Mouse (Mus musculus) limb, embryonic 10.5 days (tissue): ENCODE results near the gene Gnb4. TPM values are rescaled to one million over a fixed set of nuclear protein-coding genes. Genes with fewer than 3 reads are reported as not detected.

Experiments
- DNase-seq: peaks from one replicate; pipeline ENCODE4 v3.0.0-alpha.2; 2017; ENCODE audit warnings: low spot score
- H3K27ac ChIP-seq: fragments of 300-500 bp; sonication (generic); 2 replicates; pipeline ENCODE4 v1.5.1; 2016; ENCODE audit warnings: mild to moderate bottlenecking
- H3K27me3 ChIP-seq: fragments of 300-500 bp; sonication (generic); 2 replicates; pipeline ENCODE4 v1.6.1; 2016; ENCODE audit warnings: low read depth, mild to moderate bottlenecking; ENCODE audit not compliant: poor library complexity, severe bottlenecking
- H3K36me3 ChIP-seq: fragments of 300-500 bp; sonication (generic); 2 replicates; pipeline ENCODE4 v1.6.1; 2016; ENCODE audit warnings: mild to moderate bottlenecking, moderate library complexity
- H3K4me1 ChIP-seq: fragments of 300-500 bp; sonication (generic); 2 replicates; pipeline ENCODE4 v1.6.1; 2016
- H3K4me3 ChIP-seq: fragments of 300-500 bp; sonication (generic); 2 replicates; pipeline ENCODE4 v1.5.1; 2016; ENCODE audit warnings: mild to moderate bottlenecking, moderate library complexity
- H3K9me3 ChIP-seq: fragments of 300-500 bp; sonication (generic); replicated peaks from 2 replicates; pipeline ENCODE4 v1.6.1; 2016; ENCODE audit warnings: mild to moderate bottlenecking
- WGBS: fragments of 180-500 bp; shearing (Covaris S2); methylation state at CpG from one replicate; pipeline ENCODE4 v1.1.7; 2016; 5-methylcytosine and 5-hydroxymethylcytosine counted together
- polyA plus RNA-seq: library from polyadenylated mRNA; unstranded; fragments of >200 nt; fragmentation: Nextera tagmentation; extraction: Ambion mirVana; gene quantifications from 2 replicates; pipeline ENCODE4 v1.2.1, GENCODE M21; 2016

The Gnb4 gene
- polyA plus RNA-seq, 1 experiment from 2014 or later = 35.9 TPM

DNA sequence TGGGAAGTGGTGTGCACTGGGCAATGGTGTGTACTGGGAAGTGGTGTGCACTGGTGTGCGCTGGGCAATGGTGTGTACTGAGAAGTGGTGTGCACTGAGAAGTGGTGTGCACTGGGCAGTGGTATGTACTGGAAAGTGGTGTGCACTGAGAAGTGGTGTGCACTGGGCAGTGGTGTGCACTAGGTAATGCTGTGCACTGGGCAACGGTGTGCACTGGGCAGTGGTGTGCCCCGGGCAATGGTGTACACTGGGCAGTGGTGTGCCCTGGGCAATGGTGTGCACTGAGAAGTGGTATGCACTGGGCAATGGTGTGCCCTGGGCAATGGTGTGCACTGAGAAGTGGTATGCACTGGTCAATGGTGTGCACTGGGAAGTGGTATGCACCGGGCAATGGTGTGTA lies 7.2 kb downstream of the Gnb4 start:
- H3K9me3 ChIP-seq = no peaks in the 10 kb centered on the region
- no peak overlapping the region for H3K27ac ChIP-seq
- 0 out of 2 replicates have a peak, but pooled peaks cover 6% of the 10 kb centered on the region for H3K36me3 ChIP-seq
- H3K4me3 ChIP-seq = no peak overlapping the region
- 97% methylated on average over 4 of the region's 4 CpGs for WGBS
- DNase-seq = no peak
- no peaks in the 10 kb centered on the region for H3K4me1 ChIP-seq
- H3K27me3 ChIP-seq = no peaks in the 10 kb centered on the region

DNA sequence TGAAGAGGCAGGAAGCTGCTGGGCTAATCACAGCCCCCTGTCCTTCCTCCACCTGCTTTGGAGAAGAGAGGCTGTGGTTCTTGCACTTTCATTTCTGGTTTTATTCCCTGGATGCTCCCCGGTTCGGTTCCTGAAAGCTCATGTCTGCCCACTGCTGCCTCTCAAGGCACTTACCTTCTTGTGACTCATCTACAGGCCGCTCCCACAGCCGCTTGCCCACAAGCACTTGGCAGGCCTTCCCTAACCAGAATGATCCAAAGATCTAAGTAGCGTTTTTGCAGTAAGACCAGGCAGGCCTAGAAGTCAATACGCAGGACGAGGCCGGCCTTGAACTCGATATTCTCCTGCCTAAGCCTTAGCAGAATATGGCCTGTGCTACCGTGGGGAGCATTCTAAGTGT lies 15.3 kb downstream of the Gnb4 start:
- Histone ChIP-seq H3K9me3 (no peaks in the 10 kb centered on the region), H3K27me3 (no peaks in the 10 kb centered on the region), H3K36me3 (no peaks in the 10 kb centered on the region), H3K4me3 (no peak overlapping the region), H3K27ac (no peak overlapping the region), H3K4me1 (no peaks in the 10 kb centered on the region)
- 92% methylated on average over 10 of the region's 10 CpGs for WGBS
- DNase-seq = no peak

GRCm38 (mm10) chr3:32599328-32599727 lies 17.1 kb downstream of the Gnb4 start:
- no peak overlapping the region for H3K4me3 ChIP-seq
- no peaks in the 10 kb centered on the region for H3K4me1 ChIP-seq
- no peaks in the 10 kb centered on the region for H3K36me3 ChIP-seq
- 61% methylated on average over 3 of the region's 3 CpGs for WGBS
- DNase-seq = no peak
- H3K27me3 ChIP-seq = no peaks in the 10 kb centered on the region
- no peaks in the 10 kb centered on the region for H3K9me3 ChIP-seq
- H3K27ac ChIP-seq = no peak overlapping the region

- Histone ChIP-seq H3K27ac (no peak overlapping the region), H3K4me3 (no peak overlapping the region), H3K27me3 (no peaks in the 10 kb centered on the region), H3K9me3 (no peaks in the 10 kb centered on the region), H3K4me1 (no peaks in the 10 kb centered on the region), H3K36me3 (peaks cover 4% of the 10 kb centered on the region; the same call in 1 of the 2 replicates)
- 42% methylated on average over 4 of the region's 4 CpGs for WGBS
- no peak for DNase-seq
These were observed 21.3 kb downstream of the Gnb4 start for GRCm38 (mm10) chr3:32595080-32595479.

DNA sequence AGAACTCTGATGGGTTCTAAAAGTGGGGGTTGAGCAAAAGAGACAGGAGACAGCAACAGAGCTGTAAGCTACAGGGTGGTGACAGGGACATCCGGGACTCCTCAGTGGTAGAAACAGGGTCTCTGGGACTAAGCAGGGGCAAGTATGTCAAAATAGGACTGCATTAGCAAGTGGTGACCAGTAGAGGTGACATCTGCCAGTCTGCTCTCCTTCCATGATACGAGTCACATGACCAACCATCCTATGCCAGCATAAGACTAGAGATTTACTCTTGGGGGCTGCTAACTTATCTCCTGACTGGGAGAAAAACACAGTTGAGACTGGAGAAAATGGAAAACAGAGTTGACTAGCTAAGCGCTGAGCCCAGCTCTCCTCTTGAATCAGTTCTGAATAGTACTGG lies 30.1 kb downstream of the Gnb4 start:
- Histone ChIP-seq H3K4me1 (no peaks in the 10 kb centered on the region), H3K27ac (no peak overlapping the region), H3K36me3 (peaks cover 60% of the 10 kb centered on the region), H3K4me3 (no peak overlapping the region), H3K27me3 (no peaks in the 10 kb centered on the region), H3K9me3 (no peaks in the 10 kb centered on the region)
- 93% methylated on average over 3 of the region's 3 CpGs for WGBS
- DNase-seq = no peak

- H3K27me3 ChIP-seq = no peaks in the 10 kb centered on the region
- no peak overlapping the region for H3K27ac ChIP-seq
- peaks cover 49% of the 10 kb centered on the region for H3K36me3 ChIP-seq
- no peaks in the 10 kb centered on the region for H3K9me3 ChIP-seq
- no peak for DNase-seq
- H3K4me3 ChIP-seq = no peak overlapping the region
- no peaks in the 10 kb centered on the region for H3K4me1 ChIP-seq
- WGBS = 91% methylated on average over 4 of the region's 4 CpGs
These were observed 32.9 kb downstream of the Gnb4 start for GRCm38 (mm10) chr3:32583489-32583888.

DNA sequence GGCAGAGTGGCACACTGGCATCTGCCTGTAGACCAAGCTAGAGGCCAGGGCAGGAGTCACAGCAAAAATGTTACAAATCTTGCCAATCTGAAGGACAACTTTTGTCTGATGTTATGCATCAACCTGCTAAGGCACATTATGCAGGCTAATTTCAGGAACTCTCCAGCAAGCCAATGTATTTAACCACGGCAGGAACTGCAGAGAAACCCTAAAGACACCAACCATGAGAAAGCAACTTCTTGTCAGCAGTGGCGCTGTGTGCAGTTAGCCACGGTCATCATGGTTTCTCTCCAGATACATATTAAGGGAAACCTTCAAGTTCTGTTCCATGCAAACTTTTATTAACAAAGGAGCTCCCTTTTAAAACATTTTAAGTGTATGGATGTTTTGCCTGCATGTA lies 34.5 kb downstream of the Gnb4 start:
- Histone ChIP-seq H3K4me3 (no peak overlapping the region), H3K36me3 (peaks cover 49% of the 10 kb centered on the region), H3K27me3 (no peaks in the 10 kb centered on the region), H3K9me3 (no peaks in the 10 kb centered on the region), H3K27ac (no peak overlapping the region), H3K4me1 (no peaks in the 10 kb centered on the region)
- DNase-seq = no peak
- 88% methylated on average over 3 of the region's 3 CpGs for WGBS

DNA sequence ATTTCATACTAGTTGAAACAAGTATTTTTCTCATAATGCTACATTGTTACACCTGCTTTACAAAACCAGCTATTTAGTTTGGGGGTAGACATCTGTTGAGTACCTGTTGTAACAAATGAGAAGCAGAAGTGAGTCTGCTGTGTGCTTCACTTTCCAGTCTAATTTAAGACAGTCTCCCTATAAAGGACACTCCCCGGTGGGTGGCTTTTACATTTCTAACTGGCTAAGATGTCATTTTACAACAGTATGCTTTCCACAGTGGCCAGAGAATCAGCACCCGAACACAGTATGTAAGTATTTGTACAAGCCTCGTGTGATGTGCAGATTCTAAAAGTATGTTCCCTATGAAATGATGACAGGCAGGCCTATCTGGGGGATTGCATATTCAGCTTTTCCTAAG lies 35.6 kb downstream of the Gnb4 start:
- no peaks in the 10 kb centered on the region for H3K27me3 ChIP-seq
- H3K27ac ChIP-seq = no peak overlapping the region
- H3K4me1 ChIP-seq = no peaks in the 10 kb centered on the region
- peaks cover 56% of the 10 kb centered on the region for H3K36me3 ChIP-seq
- no peaks in the 10 kb centered on the region for H3K9me3 ChIP-seq
- no peak overlapping the region for H3K4me3 ChIP-seq
- DNase-seq = no peak
- WGBS = 91% methylated on average over 3 of the region's 3 CpGs

DNA sequence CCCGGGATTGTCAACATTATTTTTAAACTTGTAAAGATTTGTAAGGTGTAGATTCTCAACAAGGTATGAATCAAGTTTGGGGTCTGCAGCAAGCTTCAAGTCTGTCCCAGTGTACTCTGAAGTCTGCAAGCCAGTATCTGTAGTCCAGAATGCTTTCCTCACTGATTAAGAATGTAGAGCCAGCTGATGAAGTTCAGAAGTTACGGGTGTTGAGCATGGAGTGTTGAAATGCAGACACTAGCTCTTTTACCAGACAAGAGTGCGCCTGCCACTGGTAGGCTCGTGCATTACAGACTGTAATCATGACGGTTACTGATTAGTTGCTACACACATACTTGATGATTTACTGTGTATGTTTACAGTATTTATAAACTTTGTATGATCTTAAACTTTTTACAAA lies 37.6 kb downstream of the Gnb4 start:
- Histone ChIP-seq H3K4me3 (no peak overlapping the region), H3K36me3 (peaks cover 65% of the 10 kb centered on the region), H3K4me1 (no peaks in the 10 kb centered on the region), H3K27me3 (no peaks in the 10 kb centered on the region), H3K27ac (no peak overlapping the region), H3K9me3 (no peaks in the 10 kb centered on the region)
- 92% methylated on average over 5 of the region's 5 CpGs for WGBS
- DNase-seq = no peak

DNA sequence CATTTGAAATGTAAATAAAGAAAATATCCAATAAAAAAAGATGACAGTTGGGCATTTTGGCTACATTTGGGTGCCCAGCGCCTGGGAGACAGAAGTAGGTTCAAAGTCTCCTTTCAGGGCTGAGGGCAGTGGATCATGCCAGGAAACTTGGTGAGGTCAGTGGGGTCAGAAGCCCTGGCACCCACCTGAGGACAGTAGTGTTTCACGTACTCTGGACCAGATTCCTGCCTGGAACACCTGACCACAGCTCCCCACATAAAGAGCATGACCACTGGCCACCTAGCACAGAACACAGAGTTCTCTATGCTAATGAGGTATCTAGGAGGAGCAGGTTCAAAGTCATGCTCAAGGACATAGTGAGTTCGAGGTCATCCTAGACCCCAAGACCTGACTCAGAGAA lies 41.2 kb downstream of the Gnb4 start:
- no peak overlapping the region for H3K27ac ChIP-seq
- DNase-seq = no peak
- H3K4me3 ChIP-seq = no peak overlapping the region
- H3K36me3 ChIP-seq = peaks cover 52% of the 10 kb centered on the region
- 93% methylated on average over 3 of the region's 3 CpGs for WGBS
- H3K4me1 ChIP-seq = no peaks in the 10 kb centered on the region
- no peaks in the 10 kb centered on the region for H3K27me3 ChIP-seq
- H3K9me3 ChIP-seq = no peaks in the 10 kb centered on the region

- WGBS = 90% methylated on average over 9 of the region's 9 CpGs
- no peak for DNase-seq
- Histone ChIP-seq H3K36me3 (peaks cover 61% of the 10 kb centered on the region), H3K27me3 (no peaks in the 10 kb centered on the region), H3K27ac (no peak overlapping the region), H3K4me3 (no peak overlapping the region), H3K4me1 (no peaks in the 10 kb centered on the region), H3K9me3 (no peaks in the 10 kb centered on the region)
These were observed 42.5 kb downstream of the Gnb4 start for GRCm38 (mm10) chr3:32573881-32574280.

DNA sequence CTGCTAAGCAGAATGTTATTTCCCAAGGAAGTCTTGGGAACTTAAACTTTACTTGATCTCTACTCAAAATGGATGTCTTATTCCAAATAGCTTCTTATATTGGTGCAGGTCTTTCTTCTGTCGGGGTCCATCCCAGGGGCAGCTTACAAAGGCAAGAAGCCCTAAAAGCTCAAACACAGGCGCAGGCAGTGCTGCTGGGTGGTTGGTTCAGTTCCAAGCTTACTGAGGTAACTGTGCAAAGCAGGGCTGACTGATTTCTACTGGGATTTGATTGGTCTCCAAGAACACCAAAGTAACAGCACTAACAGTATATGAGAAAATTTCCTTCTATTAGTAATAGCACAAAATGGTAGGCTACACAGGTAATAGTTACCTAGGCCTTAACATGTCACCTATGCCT lies 43.3 kb downstream of the Gnb4 start:
- no peak overlapping the region for H3K27ac ChIP-seq
- peaks cover 67% of the 10 kb centered on the region for H3K36me3 ChIP-seq
- H3K9me3 ChIP-seq = no peaks in the 10 kb centered on the region
- no peak for DNase-seq
- no peaks in the 10 kb centered on the region for H3K27me3 ChIP-seq
- no peak overlapping the region for H3K4me3 ChIP-seq
- H3K4me1 ChIP-seq = no peaks in the 10 kb centered on the region
- WGBS = 92% methylated on average over 2 of the region's 2 CpGs

- H3K36me3 ChIP-seq = peaks cover 64% of the 10 kb centered on the region
- DNase-seq = no peak
- H3K9me3 ChIP-seq = no peaks in the 10 kb centered on the region
- no peak overlapping the region for H3K4me3 ChIP-seq
- H3K27me3 ChIP-seq = no peaks in the 10 kb centered on the region
- no peaks in the 10 kb centered on the region for H3K4me1 ChIP-seq
- WGBS = 94% methylated on average over 6 of the region's 6 CpGs
- no peak overlapping the region for H3K27ac ChIP-seq
These were observed 53.0 kb downstream of the Gnb4 start for GRCm38 (mm10) chr3:32563401-32563800.

DNA sequence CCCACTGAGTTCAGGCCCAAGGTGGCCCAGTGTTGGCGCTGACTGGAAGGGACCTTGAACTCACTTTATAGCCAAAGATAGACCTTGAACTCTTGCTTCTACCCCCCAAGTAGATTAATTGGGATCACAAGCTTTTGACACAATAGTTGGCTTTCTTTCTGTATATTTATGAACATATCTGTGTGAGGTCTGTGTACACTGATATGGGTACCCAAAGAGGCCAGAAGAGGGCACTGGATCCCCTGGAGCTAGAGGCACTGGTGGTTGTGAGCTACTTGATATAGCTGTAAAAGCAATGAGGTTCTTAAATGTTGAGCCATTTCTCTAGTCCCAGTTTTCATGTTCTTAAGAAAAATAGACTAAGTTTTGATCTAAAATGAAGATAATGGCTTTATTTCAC lies 63.3 kb downstream of the Gnb4 start:
- Histone ChIP-seq H3K36me3 (peaks cover 47% of the 10 kb centered on the region), H3K27me3 (no peaks in the 10 kb centered on the region), H3K4me1 (no peaks in the 10 kb centered on the region), H3K9me3 (no peaks in the 10 kb centered on the region), H3K27ac (no peak overlapping the region), H3K4me3 (no peak overlapping the region)
- no peak for DNase-seq
- WGBS = 93% methylated on average over 1 of the region's 1 CpGs
